Mouse (Mus musculus) brain, embryonic 14.5 days (tissue): ENCODE data around the gene H6pd.

ENCODE experiments used
- CTCF ChIP-seq: fragments of 200-500 bp; IDR thresholded peaks from 2 replicates; pipeline ENCODE4 v1.5.1; 2012; ENCODE audit warnings: inconsistent platforms, mild to moderate bottlenecking, moderate library complexity, borderline replicate concordance; ENCODE audit not compliant: insufficient read depth, insufficient read length; ENCODE audit errors: extremely low read depth
- POLR2A ChIP-seq: fragments of 200-500 bp; IDR thresholded peaks from 2 replicates; pipeline ENCODE4 v1.6.1; 2012; ENCODE audit warnings: mild to moderate bottlenecking, inconsistent platforms, borderline replicate concordance; ENCODE audit not compliant: poor library complexity, insufficient read depth, insufficient read length, severe bottlenecking; ENCODE audit errors: extremely low read depth

GRCm38 (mm10) chr4:149949691-149950090, 59.1 kb downstream of the H6pd start:
- no peak for TF ChIP-seq POLR2A
- TF ChIP-seq CTCF: no peak
